Mouse (Mus musculus) CH12.LX (cell line): ENCODE results near the gene Rps6ka1. TPM values are rescaled to one million over a fixed set of nuclear protein-coding genes. Genes with fewer than 3 reads are reported as not detected.

Experiments
- DNase-seq: peaks from one replicate; pipeline ENCODE4 v3.0.0-alpha.2; 2013; ENCODE audit errors: extremely low read depth
- H3K27ac ChIP-seq: 2 replicates; pipeline ENCODE4 v1.5.1; 2012; ENCODE audit warnings: low read depth, mild to moderate bottlenecking, control low read depth, moderate library complexity; ENCODE audit not compliant: insufficient read depth
- H3K27me3 ChIP-seq: replicated peaks from 2 replicates; pipeline ENCODE3; 2012; ENCODE audit warnings: inconsistent platforms
- H3K36me3 ChIP-seq, 2 experiments: replicated peaks in 1 of 2; 2 replicates each; pipeline versions ENCODE3 to v1.6.1; 2012; ENCODE audit warnings: inconsistent platforms in 1 of 2, low read length in 1 of 2, mild to moderate bottlenecking in 1 of 2, mixed read lengths in 1 of 2, moderate library complexity in 1 of 2; ENCODE audit not compliant: control insufficient read depth in 1 of 2, insufficient read depth in 1 of 2
- H3K4me1 ChIP-seq, 2 experiments: 2 replicates each; pipeline ENCODE4 v1.6.1; 2012; ENCODE audit warnings: inconsistent platforms in 1 of 2, moderate library complexity in 1 of 2; ENCODE audit not compliant: insufficient read depth in 2 of 2, control insufficient read depth in 1 of 2
- H3K4me2 ChIP-seq: 2 replicates; pipeline ENCODE4 v1.6.1; 2012; ENCODE audit warnings: low read depth, mild to moderate bottlenecking, control low read depth; ENCODE audit not compliant: poor library complexity, insufficient read depth, severe bottlenecking
- H3K4me3 ChIP-seq, 3 experiments: fragments of 150-350 bp in 1 of 3; sonication (generic) in 1 of 3; replicated peaks in 1 of 3; 2 replicates each; pipeline versions ENCODE3 to v1.5.1; 2011 to 2012; ENCODE audit warnings: low read depth in 2 of 3, low read length in 2 of 3, mild to moderate bottlenecking in 2 of 3, moderate library complexity in 2 of 3, control low read depth in 1 of 3, improper control_type of control experiment in 1 of 3, inconsistent platforms in 1 of 3, mixed read lengths in 1 of 3; ENCODE audit not compliant: poor library complexity in 1 of 3
- H3K79me2 ChIP-seq: replicated peaks from 2 replicates; pipeline ENCODE4 v1.6.1; 2012; ENCODE audit warnings: mild to moderate bottlenecking, moderate library complexity; ENCODE audit not compliant: control insufficient read depth, poor library complexity, insufficient read depth, severe bottlenecking; ENCODE audit errors: extremely low read depth
- H3K9ac ChIP-seq: 2 replicates; pipeline ENCODE4 v1.6.1; 2012; ENCODE audit warnings: low read depth, mild to moderate bottlenecking, control low read depth, moderate library complexity; ENCODE audit not compliant: insufficient read depth
- H3K9me3 ChIP-seq: replicated peaks from 2 replicates; pipeline ENCODE3; 2012; ENCODE audit warnings: low read length, inconsistent platforms, mixed read lengths
- CHD1 ChIP-seq: IDR thresholded peaks from 2 replicates; pipeline ENCODE4 v1.6.1; 2012; ENCODE audit warnings: low read depth, low read length, improper control_type of control experiment, inconsistent platforms
- IRF4 ChIP-seq: IDR thresholded peaks from 2 replicates; pipeline ENCODE4 v1.6.1; 2014; ENCODE audit warnings: low read depth, mild to moderate bottlenecking, inconsistent platforms, low read length, improper control_type of control experiment
- MAFK ChIP-seq: IDR thresholded peaks from 2 replicates; pipeline ENCODE4 v1.6.1; 2011; ENCODE audit warnings: low read length, improper control_type of control experiment; ENCODE audit not compliant: insufficient replicate concordance
- MXI1 ChIP-seq: IDR thresholded peaks from 2 replicates; pipeline ENCODE4 v1.6.1; 2011; ENCODE audit warnings: mild to moderate bottlenecking, low read depth, low read length, improper control_type of control experiment
- NRF1 ChIP-seq: IDR thresholded peaks from 2 replicates; pipeline ENCODE4 v1.6.1; 2014; ENCODE audit warnings: low read depth, mild to moderate bottlenecking, inconsistent platforms, low read length, improper control_type of control experiment, moderate library complexity
- PAX5 ChIP-seq: IDR thresholded peaks from 2 replicates; pipeline ENCODE4 v1.6.1; 2012; ENCODE audit warnings: low read length, inconsistent platforms, mixed read lengths
- SIN3A ChIP-seq: IDR thresholded peaks from 2 replicates; pipeline ENCODE4 v1.6.1; 2012; ENCODE audit warnings: low read length, improper control_type of control experiment, inconsistent platforms
- SMC3 ChIP-seq: IDR thresholded peaks from 2 replicates; pipeline ENCODE4 v1.6.1; 2011; ENCODE audit warnings: low read depth, low read length, improper control_type of control experiment
- ZKSCAN1 ChIP-seq: IDR thresholded peaks from 2 replicates; pipeline ENCODE4 v1.6.1; 2012; ENCODE audit warnings: low read depth, inconsistent platforms, low read length, improper control_type of control experiment, borderline replicate concordance
- ZNF384 ChIP-seq: IDR thresholded peaks from 2 replicates; pipeline ENCODE4 v1.6.1; 2012; ENCODE audit warnings: low read depth, low read length, improper control_type of control experiment, inconsistent platforms
- dilution Hi-C: fragments of 300-500 bp; cut with MboI; formaldehyde crosslinking; loops from 2 replicates; pipeline ENCODE4 v1.14.3; 2020; ENCODE audit warnings: low sequenced_read_pairs; ENCODE audit not compliant: extremely low pct_unique_long_range_greater_than_20kb, extremely low pct_ligation_motif_present
- in situ Hi-C: fragments of 300-500 bp; cut with MboI; formaldehyde crosslinking; loops from 3 replicates; pipeline ENCODE4 v1.14.3; 2019; ENCODE audit warnings: low sequenced_read_pairs, low pct_ligation_motif_present, low pct_unique_long_range_greater_than_20kb, mixed read lengths
- polyA plus RNA-seq: library from polyadenylated mRNA; unstranded; fragments of >175 nt; gene quantifications from 2 replicates; pipeline ENCODE4 v1.2.1, GENCODE M21; 2012; ENCODE audit warnings: low read depth; ENCODE audit not compliant: insufficient read length
- total RNA-seq, 2 experiments: library from RNA; depleted of rRNA; stranded (reverse); fragments of 300-350 nt in 1 of 2; fragments of >200 nt in 1 of 2; gene quantifications; 2 replicates each; pipeline ENCODE4 v1.2.3; 2012 to 2014

Rps6ka1 gene
- total and polyA plus RNA-seq, 3 experiments, result 72.5 to 130 (median 123) TPM

- Histone ChIP-seq H3K9me3 (no peaks in the 10 kb centered on the region), H3K4me1 (peaks cover 2 to 20% of the 10 kb centered on the region in 2 experiments; a peak in 3 of 4 replicates), H3K27ac (no peak overlapping the region), H3K4me3 (no peak overlapping the region), H3K4me2 (no peak overlapping the region), H3K9ac (no peak overlapping the region), H3K79me2 (no peaks in the 10 kb centered on the region), H3K27me3 (no peaks in the 10 kb centered on the region), H3K36me3 (no peaks in the 10 kb centered on the region)
- in situ Hi-C loops (no loop called here), dilution Hi-C loops (no loop called here)
- TF ChIP-seq CHD1 (no peak), MAFK (no peak), IRF4 (no peak), PAX5 (no peak), MXI1 (no peak), SMC3 (no peak), ZKSCAN1 (no peak), NRF1 (no peak), ZNF384 (no peak), SIN3A (no peak)
- DNase-seq, result no peak
These were observed 87.0 kb downstream of the Rps6ka1 start for GRCm38 (mm10) chr4:133800589-133800988.

Other genes with a start within 250 kb of the Rps6ka1 start
- gene Zdhhc18, start 237.6 kb downstream of the Rps6ka1 start, total RNA-seq (2012; rRNA removed), result 20.1 and 24.3 TPM in 2 replicates
- 13.7 and 15.9 TPM in 2 replicates for gene Zdhhc18, start 237.6 kb downstream of the Rps6ka1 start, total RNA-seq (2014; rRNA removed)
- gene Zdhhc18, start 237.6 kb downstream of the Rps6ka1 start, polyA plus RNA-seq, result 31.0 and 31.8 TPM in 2 replicates
- gene Pigv, start 215.2 kb downstream of the Rps6ka1 start, total RNA-seq (2012; rRNA removed), result 3.7 and 4.3 TPM in 2 replicates
- gene Pigv, start 215.2 kb downstream of the Rps6ka1 start, total RNA-seq (2014; rRNA removed), result 3.6 and 5.0 TPM in 2 replicates
- 2.9 and 4.0 TPM in 2 replicates for gene Pigv, start 215.2 kb downstream of the Rps6ka1 start, polyA plus RNA-seq
- gene Arid1a, start 131.0 kb downstream of the Rps6ka1 start, total RNA-seq (2012; rRNA removed), result 17.9 and 19.1 TPM in 2 replicates
- gene Arid1a, start 131.0 kb downstream of the Rps6ka1 start, total RNA-seq (2014; rRNA removed), result 4.7 and 6.4 TPM in 2 replicates
- gene Arid1a, start 131.0 kb downstream of the Rps6ka1 start, polyA plus RNA-seq, result 36.3 and 47.1 TPM in 2 replicates
- 157 and 196 TPM in 2 replicates for gene Hmgn2, start 80.9 kb upstream of the Rps6ka1 start, total RNA-seq (2012; rRNA removed)
- gene Hmgn2, start 80.9 kb upstream of the Rps6ka1 start, total RNA-seq (2014; rRNA removed), result 161 and 168 TPM in 2 replicates
- 195 and 299 TPM in 2 replicates for gene Hmgn2, start 80.9 kb upstream of the Rps6ka1 start, polyA plus RNA-seq
- gene Dhdds, start 113.1 kb upstream of the Rps6ka1 start, total RNA-seq (2012; rRNA removed), result 26.0 and 29.4 TPM in 2 replicates
- gene Dhdds, start 113.1 kb upstream of the Rps6ka1 start, total RNA-seq (2014; rRNA removed), result 12.9 TPM in 2 replicates
- 33.1 and 34.5 TPM in 2 replicates for gene Dhdds, start 113.1 kb upstream of the Rps6ka1 start, polyA plus RNA-seq
- gene Lin28a, start 131.0 kb upstream of the Rps6ka1 start, total RNA-seq (2012; rRNA removed), result 0.04 and 0.08 TPM in 2 replicates
- not detected in 2 replicates for gene Lin28a, start 131.0 kb upstream of the Rps6ka1 start, total RNA-seq (2014; rRNA removed)
- gene Lin28a, start 131.0 kb upstream of the Rps6ka1 start, polyA plus RNA-seq, result not detected in 2 replicates
- not detected in 2 replicates for gene Zfp683, start 166.0 kb upstream of the Rps6ka1 start, total RNA-seq (2012; rRNA removed)
- not detected in 2 replicates for gene Zfp683, start 166.0 kb upstream of the Rps6ka1 start, total RNA-seq (2014; rRNA removed)
- gene Zfp683, start 166.0 kb upstream of the Rps6ka1 start, polyA plus RNA-seq, result 0.16 TPM in 1 of 2 replicates, not detected in the other
- gene Crybg2, start 173.0 kb upstream of the Rps6ka1 start, total RNA-seq (2012; rRNA removed), result 9.2 and 10.6 TPM in 2 replicates
- gene Crybg2, start 173.0 kb upstream of the Rps6ka1 start, total RNA-seq (2014; rRNA removed), result 3.0 and 3.6 TPM in 2 replicates
- 15.6 and 15.9 TPM in 2 replicates for gene Crybg2, start 173.0 kb upstream of the Rps6ka1 start, polyA plus RNA-seq
- 2,306 and 3,109 TPM in 2 replicates for gene Cd52, start 207.3 kb upstream of the Rps6ka1 start, total RNA-seq (2012; rRNA removed)
- gene Cd52, start 207.3 kb upstream of the Rps6ka1 start, total RNA-seq (2014; rRNA removed), result 4,323 and 5,448 TPM in 2 replicates
- 1,849 and 1,886 TPM in 2 replicates for gene Cd52, start 207.3 kb upstream of the Rps6ka1 start, polyA plus RNA-seq
- gene Ubxn11, start 214.8 kb upstream of the Rps6ka1 start, total RNA-seq (2012; rRNA removed), result 12.3 and 18.8 TPM in 2 replicates
- gene Ubxn11, start 214.8 kb upstream of the Rps6ka1 start, total RNA-seq (2014; rRNA removed), result 6.0 and 6.6 TPM in 2 replicates
- gene Ubxn11, start 214.8 kb upstream of the Rps6ka1 start, polyA plus RNA-seq, result 35.9 and 38.8 TPM in 2 replicates
- 151 and 153 TPM in 2 replicates for gene Sh3bgrl3, start 241.0 kb upstream of the Rps6ka1 start, total RNA-seq (2012; rRNA removed)
- 104 and 128 TPM in 2 replicates for gene Sh3bgrl3, start 241.0 kb upstream of the Rps6ka1 start, total RNA-seq (2014; rRNA removed)
- gene Sh3bgrl3, start 241.0 kb upstream of the Rps6ka1 start, polyA plus RNA-seq, result 289 and 362 TPM in 2 replicates